Mouse (Mus musculus) heart, adult 18-20 months (tissue): ENCODE results near the gene Rps12-ps3. TPM values are rescaled to one million over a fixed set of nuclear protein-coding genes. Genes with fewer than 3 reads are reported as not detected.

Experiments used
- DNase-seq, 2 experiments: peaks; one replicate each; pipeline ENCODE4 v3.0.0; 2021 to 2022; ENCODE audit warnings: mixed read lengths in 1 of 2
- total RNA-seq, 2 experiments: library from RNA; stranded (reverse); gene quantifications; 2 replicates each; pipeline ENCODE4 v1.2.3; 2021

Rps12-ps3 gene
- total RNA-seq, 2 experiments from 2014 or later: 287 to 324 TPM

DNA sequence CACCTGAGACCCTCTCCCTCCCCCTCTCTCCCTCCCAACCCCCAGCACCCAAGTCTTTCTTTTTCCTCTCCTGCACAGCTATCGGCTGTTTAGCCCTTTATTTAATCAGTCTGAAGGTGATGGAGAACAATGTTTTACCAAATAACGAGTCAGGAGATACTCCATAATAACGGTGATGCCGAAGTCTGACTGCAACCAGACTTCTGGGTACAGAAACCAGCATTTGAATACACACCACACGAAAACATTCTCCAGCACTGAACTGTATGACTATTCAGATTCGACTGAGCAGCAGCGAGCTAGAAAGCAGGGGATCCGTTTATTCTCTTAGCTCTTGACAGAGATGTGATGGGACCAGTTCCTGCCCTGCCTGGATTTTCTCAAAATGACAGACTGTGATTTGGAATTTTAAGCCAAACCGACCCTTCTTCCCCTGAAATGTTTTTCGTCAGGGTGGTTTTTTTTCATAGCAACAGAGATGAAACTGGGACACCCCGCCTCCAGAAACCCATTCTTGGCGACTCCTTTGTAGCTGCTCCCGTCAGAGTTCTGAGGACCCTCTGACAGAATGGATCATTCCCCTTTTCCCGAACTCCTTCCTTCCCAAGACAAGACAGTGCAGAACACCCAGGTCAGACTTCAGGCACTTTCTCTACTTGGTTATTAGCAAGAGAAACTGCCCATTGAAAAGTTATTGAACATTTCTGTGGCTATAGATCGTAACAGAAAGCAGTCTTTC is 29.2 kb downstream of the Rps12-ps3 start:
- DNase-seq: no peak

DNA sequence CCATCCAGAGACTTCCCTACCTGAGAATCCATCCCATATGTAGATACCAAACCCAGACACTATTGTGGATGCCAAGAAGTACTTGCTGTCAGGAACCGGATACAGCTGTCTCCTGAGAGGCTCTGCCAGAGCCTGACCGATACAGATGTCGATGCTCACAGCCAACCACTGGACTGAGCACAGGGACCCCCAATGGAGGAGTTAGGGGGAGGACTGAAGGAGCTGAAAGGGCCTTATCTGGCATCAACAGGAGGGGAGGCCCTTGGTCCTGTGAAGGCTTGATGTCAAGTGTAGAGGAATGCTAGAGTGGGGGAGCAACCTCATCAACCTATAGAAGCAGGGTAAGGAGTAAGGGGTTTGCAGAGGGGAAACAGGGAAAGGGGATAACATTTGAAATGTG is 30.7 kb downstream of the Rps12-ps3 start:
- no peak for DNase-seq

DNA sequence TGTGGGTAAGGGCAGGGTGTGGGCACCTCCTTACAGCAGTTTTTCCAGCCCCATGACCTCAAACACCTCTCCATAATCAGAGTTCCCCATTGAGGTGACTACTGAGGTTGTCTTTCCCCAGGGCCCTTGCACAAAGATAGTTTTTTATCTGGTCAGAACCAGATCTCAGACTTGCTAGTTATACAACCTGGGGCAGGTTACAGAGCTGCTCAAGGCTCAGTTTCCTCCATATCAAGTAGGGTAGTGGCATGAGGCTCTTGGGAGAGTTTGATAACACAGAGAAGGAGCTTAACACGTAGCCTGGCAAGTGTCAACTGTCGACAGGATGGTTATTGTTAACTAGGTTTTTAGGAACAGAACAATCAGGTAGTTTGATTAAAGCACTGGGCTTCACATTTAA is 32.8 kb downstream of the Rps12-ps3 start:
- DNase-seq: no peak

DNA sequence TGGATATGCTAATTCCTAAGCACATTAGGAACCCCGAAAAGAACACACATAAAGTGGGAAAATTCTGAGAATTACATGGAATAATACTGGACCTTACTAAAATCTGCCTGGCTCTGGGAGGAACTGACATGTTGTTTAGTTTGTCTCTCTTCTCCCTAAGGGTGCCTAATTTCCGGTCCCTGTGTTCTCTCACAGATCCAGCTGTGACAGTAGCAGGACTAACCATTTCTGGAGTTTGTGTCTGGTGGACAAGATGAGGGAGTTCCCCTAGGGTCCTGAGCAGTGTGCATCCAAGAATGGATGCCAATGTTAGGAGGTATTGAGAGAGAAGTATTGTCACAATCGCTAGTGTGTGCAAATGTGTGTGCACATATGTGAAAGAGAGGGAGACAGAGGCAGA is 34.3 kb downstream of the Rps12-ps3 start:
- DNase-seq: no peak

DNA sequence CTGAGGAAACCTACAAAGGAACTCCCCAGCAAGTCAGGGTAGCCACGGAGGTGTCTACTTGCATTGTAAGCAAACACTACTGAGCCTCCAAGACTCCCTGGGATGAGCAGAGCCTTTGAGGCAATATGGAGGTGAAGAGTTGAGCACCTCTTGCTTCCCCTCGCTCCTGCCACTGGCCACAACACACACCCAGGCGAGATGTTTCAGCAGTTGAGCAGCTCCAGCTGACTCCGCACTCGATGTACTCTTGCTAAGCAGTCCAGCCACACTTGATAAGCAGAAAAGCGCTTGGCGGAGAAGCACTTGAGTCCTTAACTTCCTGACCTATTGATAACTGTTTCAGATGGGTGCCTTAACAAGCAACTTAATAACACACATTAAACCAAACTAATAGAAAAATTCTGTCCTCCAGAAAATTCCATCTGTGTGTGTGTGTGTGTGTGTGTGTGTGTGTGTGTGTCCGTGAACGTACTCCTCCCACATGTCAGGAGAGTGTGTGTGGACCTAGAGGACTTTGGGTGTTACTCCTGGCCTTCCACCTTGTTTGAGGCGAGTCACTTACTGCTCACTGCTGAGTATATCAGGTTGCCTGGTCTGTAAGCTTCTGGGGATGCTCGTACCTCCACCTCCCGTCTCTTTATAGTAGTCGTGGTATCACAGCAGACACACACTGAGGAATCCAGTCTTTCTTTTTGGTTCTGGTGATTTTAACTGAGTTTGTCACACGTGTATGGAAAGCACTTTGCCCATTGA is 34.9 kb downstream of the Rps12-ps3 start:
- DNase-seq: peak in 1 of 2 experiments; percentile 7

DNA sequence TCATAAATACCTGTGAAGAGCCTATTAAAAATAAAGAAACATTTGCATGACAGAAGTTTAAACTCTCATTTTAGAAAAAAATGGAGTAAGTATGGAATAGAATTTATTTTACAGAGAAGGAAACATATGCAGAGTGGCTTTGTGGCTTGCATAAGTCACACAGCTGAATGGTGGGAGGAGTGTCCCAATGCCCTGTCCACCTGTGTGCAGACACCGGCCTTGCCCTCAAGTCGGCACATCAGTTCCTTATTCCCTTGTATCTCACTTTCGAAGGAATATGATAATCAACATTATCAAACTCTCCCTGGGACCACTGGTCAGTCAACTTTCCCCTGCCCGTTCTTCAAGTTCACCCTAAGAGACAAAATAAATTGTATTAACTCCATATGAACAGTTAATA is 35.8 kb downstream of the Rps12-ps3 start:
- DNase-seq: no peak

DNA sequence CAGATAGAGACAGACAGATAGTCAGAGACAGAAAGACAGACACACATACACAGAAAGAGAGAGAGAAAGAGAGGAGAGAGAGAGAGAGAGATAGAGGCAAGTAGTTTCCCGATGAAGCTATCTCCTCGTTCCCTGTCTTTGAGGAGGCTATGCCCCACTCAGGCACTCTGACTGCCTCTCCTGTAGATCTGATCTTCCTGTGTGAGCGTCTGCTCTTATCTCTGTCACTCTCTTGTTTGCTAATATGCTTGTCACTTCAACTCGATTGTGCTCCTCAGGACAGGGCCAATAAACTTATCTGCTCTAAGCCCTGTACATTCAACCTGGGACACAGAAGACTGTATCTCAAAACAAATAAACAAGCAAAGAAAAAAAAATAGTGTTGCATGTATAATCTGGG is 37.1 kb downstream of the Rps12-ps3 start:
- no peak for DNase-seq

DNA sequence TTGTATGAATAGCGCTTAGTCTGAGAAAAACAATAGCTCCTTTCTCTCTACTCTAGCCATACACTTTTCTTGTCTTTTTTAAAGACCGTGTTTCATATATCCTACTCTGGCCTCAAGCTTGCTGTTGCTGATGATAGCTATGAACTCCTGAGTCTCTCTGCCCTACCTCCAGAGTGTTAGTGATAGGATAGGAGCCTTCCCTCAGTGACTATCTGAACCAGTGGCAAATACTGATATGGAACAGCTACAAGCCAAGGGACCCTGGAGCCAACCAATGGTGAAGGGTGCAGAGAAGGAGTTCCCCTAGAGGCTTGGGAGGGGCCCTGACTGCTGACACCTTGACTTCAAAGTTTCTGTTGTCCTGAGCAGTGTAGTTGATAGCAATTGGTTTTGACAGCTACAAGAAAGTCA is 38.4 kb downstream of the Rps12-ps3 start:
- no peak for DNase-seq

DNA sequence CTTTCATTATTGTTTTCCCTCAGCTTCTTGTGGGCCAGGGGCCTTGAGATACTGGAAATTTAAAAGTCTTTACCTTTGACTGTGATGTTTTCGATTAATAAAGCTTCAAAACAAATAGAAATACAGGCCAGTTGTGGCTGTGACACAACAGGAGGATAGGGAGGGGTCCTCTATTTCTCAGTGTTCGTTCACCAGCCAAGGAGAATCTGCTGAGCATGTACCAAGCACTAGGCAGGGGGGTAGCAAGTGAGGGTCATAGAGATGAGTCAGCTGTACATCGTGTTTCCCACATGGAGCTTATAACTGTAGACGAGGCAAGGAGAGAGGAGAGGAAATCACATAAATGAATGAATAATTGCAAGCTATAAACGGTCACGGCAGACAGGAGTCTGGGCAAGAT is 40.6 kb downstream of the Rps12-ps3 start:
- no peak for DNase-seq

DNA sequence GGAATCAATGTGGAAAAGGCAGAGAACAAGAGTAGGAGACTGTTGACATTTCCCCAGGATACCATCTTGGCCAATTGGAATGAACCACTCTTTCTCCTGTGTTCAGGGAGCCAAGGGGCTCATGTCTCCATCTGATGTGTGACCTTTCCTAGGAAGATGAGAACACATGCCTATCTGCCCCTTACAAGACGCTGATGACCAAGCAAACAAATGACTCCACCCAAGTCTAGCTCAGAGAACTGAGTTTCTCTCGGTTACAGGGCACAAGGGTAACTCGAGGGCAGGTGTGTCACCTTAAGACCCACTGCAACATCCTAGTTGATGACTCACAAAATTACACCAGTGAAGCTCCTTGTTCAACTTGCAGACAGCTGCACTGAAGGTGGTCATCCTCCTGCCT is 41.6 kb downstream of the Rps12-ps3 start:
- no peak for DNase-seq

DNA sequence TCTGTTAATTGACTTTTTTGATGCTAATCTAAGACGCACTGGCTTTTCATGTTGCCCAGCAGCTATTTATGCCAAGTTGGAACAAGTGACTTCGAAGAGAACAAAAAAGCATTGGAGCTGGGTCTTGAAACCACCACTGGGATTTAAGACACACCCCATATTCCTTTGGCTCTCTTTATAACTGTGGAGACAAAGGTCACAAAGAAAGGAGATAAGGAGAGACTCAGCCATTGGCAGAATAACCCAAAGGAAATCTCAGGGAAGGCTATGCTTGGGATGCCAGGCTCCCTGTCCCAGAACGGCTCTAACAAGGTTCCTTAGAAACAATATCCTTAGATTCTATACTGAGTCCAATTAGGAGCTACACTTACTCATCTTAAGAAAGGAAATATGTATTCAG is 44.6 kb downstream of the Rps12-ps3 start:
- DNase-seq: no peak

DNA sequence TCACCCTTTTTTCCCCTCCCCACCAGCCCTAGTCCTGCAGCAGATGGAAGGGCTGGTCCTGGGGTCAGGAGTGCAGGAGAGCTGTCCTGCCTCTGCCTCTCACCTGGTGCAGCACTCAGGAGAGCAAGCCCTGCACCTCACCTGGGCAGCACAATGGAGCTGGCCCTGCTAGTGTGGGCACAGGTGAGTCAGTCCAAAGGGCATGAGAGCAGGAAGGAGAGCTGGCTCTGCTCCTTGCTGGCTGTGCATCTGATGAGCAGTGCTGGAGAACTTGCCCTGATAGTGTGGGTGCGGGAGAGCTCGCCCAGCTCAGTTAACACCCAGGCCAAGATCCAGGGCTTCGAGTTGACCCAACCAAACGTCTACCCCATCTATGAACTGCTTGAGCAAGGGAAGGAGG is 45.8 kb downstream of the Rps12-ps3 start:
- DNase-seq: no peak

DNA sequence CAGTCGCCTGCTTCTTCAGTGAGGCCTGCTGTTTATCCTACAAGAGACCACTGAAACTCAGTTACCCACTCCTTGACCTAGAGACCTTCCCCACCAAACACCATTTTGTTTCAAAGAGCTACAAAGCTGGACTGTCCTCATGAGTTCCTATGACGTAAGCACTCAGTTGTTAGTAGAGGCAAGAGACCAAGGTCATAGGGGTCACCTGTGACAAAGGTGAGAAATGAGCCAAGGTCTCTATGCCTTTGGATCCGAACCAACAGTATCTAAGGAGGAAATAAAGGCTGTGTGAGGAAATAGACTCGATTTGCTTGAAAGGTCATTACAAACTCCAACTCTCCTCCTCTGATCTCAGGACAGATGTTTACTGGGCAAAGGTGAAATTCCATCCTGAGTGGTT is 48.9 kb downstream of the Rps12-ps3 start:
- DNase-seq: no peak

Other genes with a start within 250 kb of the Rps12-ps3 start
- gene Shtn1, start 246.2 kb upstream of the Rps12-ps3 start, total RNA-seq: 1 to 10 TPM; 2.1 to 2.9 TPM
- gene Vax1, start 152.2 kb upstream of the Rps12-ps3 start, total RNA-seq: not detected
- gene Kcnk18, start 103.1 kb upstream of the Rps12-ps3 start, total RNA-seq: not detected
- under 1 TPM; 0.55 to 0.82 TPM for gene Slc18a2, start 61.4 kb upstream of the Rps12-ps3 start, total RNA-seq
- 10 to 100 TPM; 22.5 to 23.9 TPM for gene Pdzd8, start 23.5 kb downstream of the Rps12-ps3 start, total RNA-seq
- under 1 TPM in 1 of 2 experiments, not detected in 1; 0.10 TPM for gene Emx2, start 136.1 kb downstream of the Rps12-ps3 start, total RNA-seq